Mouse (Mus musculus): ENCODE data around the gene Kmt2c.
"Not testable (repeated sequence)": the region's sequence is repeated elsewhere in the genome, so short reads cannot be mapped to it uniquely, and the experiment has no call there.

The Kmt2c gene

GRCm38 (mm10) chr5:25368420-25368819 is 130.2 kb downstream of the Kmt2c start:
- DNase-seq (ENCODE audit: low read depth), result no peak

GRCm38 (mm10) chr5:25367126-25367525 is 131.5 kb downstream of the Kmt2c start:
- no peak for DNase-seq (ENCODE audit: low read depth)

GRCm38 (mm10) chr5:25353509-25353908 is 145.1 kb downstream of the Kmt2c start:
- DNase-seq (ENCODE audit: low read depth), result no peak

- DNase-seq (ENCODE audit: low read depth), result no peak
Measured at GRCm38 (mm10) chr5:25331322-25331721, 167.3 kb downstream of the Kmt2c start.

GRCm38 (mm10) chr5:25313881-25314280 is 184.7 kb downstream of the Kmt2c start:
- no peak for DNase-seq (ENCODE audit: low read depth)

- peak; percentile 33 for DNase-seq (ENCODE audit: low read depth)
Measured at GRCm38 (mm10) chr5:25310226-25310625, 188.4 kb downstream of the Kmt2c start.

- peak; percentile 14 for DNase-seq (ENCODE audit: low read depth)
Measured at GRCm38 (mm10) chr5:25296830-25297229, 201.8 kb downstream of the Kmt2c start.

- DNase-seq (ENCODE audit: low read depth), result no peak
Measured at GRCm38 (mm10) chr5:25283988-25284387, 214.6 kb downstream of the Kmt2c start.

GRCm38 (mm10) chr5:25276365-25276764 is 222.2 kb downstream of the Kmt2c start:
- no peak for DNase-seq (ENCODE audit: low read depth)

GRCm38 (mm10) chr5:25275629-25276028 is 223.0 kb downstream of the Kmt2c start:
- DNase-seq (ENCODE audit: low read depth), result no peak

GRCm38 (mm10) chr5:25268258-25268888 is 230.2 kb downstream of the Kmt2c start:
- DNase-seq (ENCODE audit: low read depth), result no peak

GRCm38 (mm10) chr5:25262266-25262665 is 236.3 kb downstream of the Kmt2c start:
- DNase-seq (ENCODE audit: low read depth), result no peak

GRCm38 (mm10) chr5:25261452-25261851 is 237.1 kb downstream of the Kmt2c start:
- no peak for DNase-seq (ENCODE audit: low read depth)

- DNase-seq (ENCODE audit: low read depth), result no peak
Measured at GRCm38 (mm10) chr5:25256686-25257085, 241.9 kb downstream of the Kmt2c start.

GRCm38 (mm10) chr5:25254491-25254890 is 244.1 kb downstream of the Kmt2c start:
- DNase-seq (ENCODE audit: low read depth), result no peak

GRCm38 (mm10) chr5:25252825-25253544 is 245.6 kb downstream of the Kmt2c start:
- DNase-seq (ENCODE audit: low read depth), result no peak

GRCm38 (mm10) chr5:25252423-25252822 is 246.2 kb downstream of the Kmt2c start:
- DNase-seq (ENCODE audit: low read depth), result no peak

GRCm38 (mm10) chr5:25247036-25247435 is 251.5 kb downstream of the Kmt2c start:
- no peak for DNase-seq (ENCODE audit: low read depth)

GRCm38 (mm10) chr5:25246473-25246865 is 252.1 kb downstream of the Kmt2c start:
- no peak for DNase-seq (ENCODE audit: low read depth)

GRCm38 (mm10) chr5:25245806-25246472 is 252.6 kb downstream of the Kmt2c start:
- DNase-seq (ENCODE audit: low read depth), result no peak

- DNase-seq (ENCODE audit: low read depth), result no peak
Measured at GRCm38 (mm10) chr5:25243101-25243500, 255.5 kb downstream of the Kmt2c start.

GRCm38 (mm10) chr5:25224377-25224776 is 274.2 kb downstream of the Kmt2c start:
- not testable (repeated sequence) for DNase-seq (ENCODE audit: low read depth)

Data from c-Kit-positive CD71-positive TER-119-negative erythroid progenitor cells, embryonic 14.5 days (primary cell).